Mouse (Mus musculus) retina, adult 2 months (tissue): Measurements from ENCODE around the gene Gsg1.

Source experiments
- DNase-seq: peaks from one replicate; pipeline ENCODE4 v3.0.0-alpha.2; 2012; ENCODE audit warnings: low read depth, low spot score

The Gsg1 gene

DNA sequence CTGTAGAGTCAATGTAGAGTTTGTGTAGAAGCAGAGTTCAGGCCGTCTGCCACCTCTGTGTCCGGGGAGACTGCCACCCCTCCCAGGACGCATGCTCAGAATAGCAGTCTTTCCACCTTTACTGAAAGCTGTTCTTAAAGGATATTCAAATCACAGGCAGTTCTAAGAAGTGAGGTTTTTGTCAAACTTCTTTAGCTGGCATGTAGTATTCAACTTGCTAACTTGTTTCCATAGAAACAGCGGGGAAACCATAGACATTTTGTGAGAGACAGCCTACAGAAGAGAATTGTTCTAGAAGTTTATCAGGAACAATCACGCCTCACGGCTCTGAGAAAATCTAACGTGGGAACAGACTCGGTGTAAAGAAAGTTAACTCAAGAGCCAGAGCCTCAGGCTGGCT, 47.2 kb downstream of the Gsg1 start:
- no peak for DNase-seq

- DNase-seq, result no peak
These were observed 48.3 kb downstream of the Gsg1 start for GRCm38 (mm10) chr6:135205802-135206201.

DNA sequence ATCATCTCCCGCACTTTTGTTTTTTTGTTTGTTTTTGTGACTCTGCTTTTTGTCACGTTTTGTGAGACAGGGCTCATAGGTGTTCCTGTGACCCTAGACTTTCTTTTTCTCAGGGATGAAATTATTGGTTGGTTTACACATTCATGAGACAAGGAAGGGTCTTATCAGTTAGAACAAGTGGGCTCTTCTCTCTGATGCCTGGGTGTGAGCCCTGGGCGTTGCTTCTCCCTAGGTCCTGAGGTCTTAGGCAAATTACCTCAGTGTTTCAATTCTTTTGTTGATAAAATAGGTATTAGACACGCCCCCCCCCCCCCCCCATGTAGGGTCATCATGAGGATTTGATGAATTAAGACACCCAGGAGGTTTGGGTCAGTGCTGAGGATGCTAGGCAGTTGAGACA, 49.3 kb downstream of the Gsg1 start:
- DNase-seq, result no peak

DNA sequence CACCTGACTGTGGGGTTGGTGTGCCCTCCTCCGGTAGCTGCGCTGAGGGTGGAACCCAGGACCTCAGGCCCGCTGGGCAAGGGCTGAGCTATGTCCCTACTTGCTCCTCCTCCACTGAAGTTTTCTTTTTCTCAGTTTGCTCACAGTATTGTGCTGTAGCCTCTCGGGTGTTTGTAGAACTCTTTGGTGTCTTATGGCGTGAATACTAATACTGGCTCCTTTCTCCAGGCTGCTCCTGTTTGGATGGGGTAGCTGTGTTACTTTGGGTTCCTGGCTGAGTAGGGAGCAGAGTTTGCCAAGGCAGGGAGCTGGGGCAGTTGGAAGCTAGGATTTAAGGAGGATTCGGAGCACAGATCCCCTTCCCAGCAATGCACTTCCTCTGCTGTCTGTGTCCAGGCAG, 50.4 kb downstream of the Gsg1 start:
- no peak for DNase-seq

DNA sequence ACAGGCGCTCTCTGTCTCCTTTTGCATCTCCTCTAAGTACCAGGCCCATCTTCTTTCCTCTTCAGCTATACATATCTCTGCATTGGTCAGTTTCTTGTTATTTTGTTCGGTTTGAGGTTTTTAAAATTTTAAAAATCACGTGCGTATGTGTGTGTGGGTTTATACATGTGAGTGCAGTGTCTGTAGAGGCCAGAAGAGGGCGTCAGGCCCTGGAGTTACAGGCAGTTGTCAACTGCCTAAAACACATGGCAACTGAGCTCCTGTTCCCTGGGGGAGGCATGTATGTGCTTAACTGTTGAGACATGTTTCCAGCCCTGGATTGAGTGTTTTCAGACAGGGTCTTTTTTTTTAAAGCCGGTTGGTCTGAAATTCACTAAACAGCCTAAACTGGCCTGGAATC, 51.5 kb downstream of the Gsg1 start:
- DNase-seq, result no peak

DNA sequence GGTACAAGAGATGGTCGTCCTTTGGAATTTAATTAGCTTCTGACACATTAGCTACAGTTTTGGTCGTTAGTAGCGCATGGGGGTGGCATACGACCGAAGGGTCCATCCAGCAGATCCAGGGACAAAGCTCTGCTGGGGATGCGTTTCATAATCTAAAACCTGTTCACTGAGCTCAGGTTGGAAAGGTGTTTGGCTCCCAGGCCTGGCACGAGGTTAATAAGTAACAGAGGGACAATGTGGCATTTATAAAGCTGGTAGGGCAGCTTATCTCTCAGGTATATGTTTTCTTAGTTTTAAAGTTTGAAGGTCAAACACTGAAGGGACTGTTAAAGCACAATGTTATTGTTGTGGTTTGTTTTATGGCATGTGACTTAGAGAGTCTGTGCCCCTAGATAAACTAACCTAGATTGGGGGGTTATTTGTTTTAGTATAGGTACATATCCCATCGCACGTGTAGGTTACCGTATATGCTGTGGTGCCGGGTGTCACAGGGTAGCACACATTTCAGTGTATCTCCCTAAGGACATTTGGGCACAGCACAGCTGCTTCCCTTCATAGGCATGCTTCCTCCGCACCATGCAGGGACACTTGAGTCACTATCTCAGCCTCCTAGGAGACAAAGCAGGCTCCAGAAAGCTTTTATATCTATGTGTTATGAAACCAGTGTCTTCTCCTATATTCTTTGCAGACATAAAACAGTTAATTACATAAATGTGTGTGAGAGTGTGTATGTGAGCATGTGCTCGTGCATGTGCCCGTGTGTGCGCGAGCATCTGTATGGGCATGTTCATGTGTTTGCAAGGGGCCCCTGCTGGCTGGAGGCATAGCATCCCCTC, 53.8 kb downstream of the Gsg1 start:
- no peak for DNase-seq

DNA sequence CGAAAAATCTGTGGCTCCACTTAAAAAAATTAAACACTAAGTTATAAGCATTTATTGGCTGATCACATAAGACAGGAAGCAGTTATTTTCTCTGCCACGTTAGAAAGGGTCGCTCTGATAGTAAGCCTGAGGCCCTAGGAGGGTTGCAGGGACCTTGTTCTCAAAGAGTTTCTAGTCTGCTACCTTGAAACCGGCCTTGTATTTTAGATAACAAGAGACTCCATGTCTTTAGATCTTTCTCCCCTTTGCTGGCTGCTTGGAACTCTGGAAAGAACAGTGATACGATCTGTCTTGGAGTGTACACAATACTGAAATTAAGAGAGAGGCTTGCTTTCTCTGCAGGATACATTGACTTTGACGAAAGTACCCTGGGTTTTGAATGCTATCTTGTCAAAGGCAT, 55.4 kb downstream of the Gsg1 start:
- no peak for DNase-seq

GRCm38 (mm10) chr6:135197921-135198532, 56.1 kb downstream of the Gsg1 start, which contains the start of the genes Fam234b and Hebp1:
Fam234b (plus strand) TSS chr6:135197977.
Hebp1 (minus strand) TSS chr6:135198022.
- peak; percentile 48 for DNase-seq

- no peak for DNase-seq
These were observed 56.7 kb downstream of the Gsg1 start for GRCm38 (mm10) chr6:135197446-135197845.

DNA sequence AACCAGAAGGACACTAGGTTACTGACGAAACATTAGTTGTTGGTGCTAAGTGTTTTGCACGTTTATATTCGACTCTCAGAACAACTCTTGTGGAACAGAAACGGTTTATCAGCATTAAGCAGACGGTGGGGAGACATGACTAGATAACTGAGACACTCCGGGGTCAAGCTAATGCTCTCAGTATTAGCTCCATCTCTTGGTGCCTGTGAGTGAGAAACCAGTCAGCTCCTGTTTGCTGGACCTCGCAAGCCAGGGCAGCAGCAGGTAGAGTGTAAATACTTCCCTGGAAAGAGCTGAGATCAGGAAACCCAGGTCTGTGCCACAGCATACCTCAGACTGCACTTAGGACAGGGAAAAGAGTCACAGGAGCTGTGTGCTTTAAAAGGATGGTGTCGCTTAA, 57.4 kb downstream of the Gsg1 start:
- DNase-seq, result no peak

DNA sequence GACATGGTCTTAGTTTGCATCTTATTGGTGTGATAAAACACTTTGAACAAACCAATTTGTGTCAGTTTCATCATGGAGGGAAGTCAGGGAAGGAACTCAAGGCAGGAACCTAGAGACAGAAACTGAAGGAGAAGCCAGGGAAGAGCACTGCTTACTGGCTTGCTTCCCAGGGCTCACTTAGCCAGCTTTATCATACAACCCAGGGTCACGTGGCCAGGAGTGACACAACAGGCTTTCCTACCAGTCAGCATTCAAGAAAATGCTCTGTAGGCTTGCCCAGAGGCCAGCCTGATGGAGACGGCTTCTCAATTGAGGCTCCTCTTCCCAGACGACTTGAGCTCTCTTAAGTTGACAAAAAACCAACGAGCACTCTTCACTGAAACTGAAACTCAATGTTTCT, 59.2 kb downstream of the Gsg1 start:
- no peak for DNase-seq

GRCm38 (mm10) chr6:135193733-135194132, 60.4 kb downstream of the Gsg1 start:
- DNase-seq, result no peak

- no peak for DNase-seq
These were observed 61.2 kb downstream of the Gsg1 start for GRCm38 (mm10) chr6:135192993-135193392.

- no peak for DNase-seq
These were observed 62.2 kb downstream of the Gsg1 start for GRCm38 (mm10) chr6:135191906-135192305.

GRCm38 (mm10) chr6:135190122-135190521, 64.0 kb downstream of the Gsg1 start:
- no peak for DNase-seq

DNA sequence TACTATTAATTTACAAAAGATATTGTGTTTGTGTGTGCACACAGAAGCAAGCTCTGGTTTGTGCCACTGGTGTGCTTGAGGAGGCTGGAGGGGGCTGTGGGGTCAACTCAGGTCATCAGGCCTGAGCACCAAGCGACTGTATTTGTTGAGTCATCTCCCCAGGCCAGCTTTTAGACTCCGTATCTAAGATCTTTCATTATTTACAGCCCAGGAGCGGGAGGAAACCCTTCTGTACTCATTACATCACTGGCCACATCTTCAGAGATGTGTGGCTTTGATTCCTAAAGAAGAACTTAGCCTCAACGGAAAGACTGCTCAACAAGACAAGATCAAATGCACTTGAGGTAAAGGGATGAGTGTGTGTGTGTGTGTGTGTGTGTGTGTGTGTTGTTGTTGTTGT, 65.5 kb downstream of the Gsg1 start:
- DNase-seq, result no peak
